ENCODE assay signal across 8 mouse cellular contexts in genomic region chr10:42838736-42839135, GRCm38 (mm10).
"Had no signal": no experiment of that assay in that cellular context is flagged by ENCODE, and none has a peak within 500 bp of the region (broad histone marks: within the 10 kb centered on the region; RNA-seq: fewer than 3 reads in every experiment).

No protein-coding gene starts in this region.

- DNase-seq: kidney, adult 8-10 months; kidney, postnatal 25 days; liver; liver, embryonic 13.5 days; liver, postnatal 0 days; midbrain, embryonic 14.5 days; right cerebral cortex, adult 18-20 months had no signal

- ATAC-seq: intestine, postnatal 0 days; liver, postnatal 0 days had no signal
